Mouse (Mus musculus): ENCODE results near the gene Gm44511. TPM values are rescaled to one million over a fixed set of nuclear protein-coding genes. Genes with fewer than 3 reads are reported as not detected.
"Not testable (repeated sequence)": the region's sequence is repeated elsewhere in the genome, so short reads cannot be mapped to it uniquely, and the experiment has no call there.

Gm44511 gene
- polyA plus RNA-seq, 1 experiment from 2014 or later: not detected

GRCm38 (mm10) chr6:128762892-128763670 lies 63.0 kb downstream of the Gm44511 start:
- H3K27me3 ChIP-seq; H3K9me3 ChIP-seq; ATAC-seq (ENCODE audit: low FRiP score); H3K36me3 ChIP-seq: not testable (repeated sequence)
- WGBS: 72% methylated on average over 10 of the region's 10 CpGs
- Histone ChIP-seq H3K9ac (peak overlapping the region; percentile 70; the same call in 1 of the 2 replicates), H3K27ac (peak overlapping the region; percentile 90), H3K4me1 (replicated peaks) (peaks cover 17% of the 10 kb centered on the region), H3K4me2 (peak overlapping the region; percentile 63), H3K4me3 (peak overlapping the region; percentile 50)

DNA sequence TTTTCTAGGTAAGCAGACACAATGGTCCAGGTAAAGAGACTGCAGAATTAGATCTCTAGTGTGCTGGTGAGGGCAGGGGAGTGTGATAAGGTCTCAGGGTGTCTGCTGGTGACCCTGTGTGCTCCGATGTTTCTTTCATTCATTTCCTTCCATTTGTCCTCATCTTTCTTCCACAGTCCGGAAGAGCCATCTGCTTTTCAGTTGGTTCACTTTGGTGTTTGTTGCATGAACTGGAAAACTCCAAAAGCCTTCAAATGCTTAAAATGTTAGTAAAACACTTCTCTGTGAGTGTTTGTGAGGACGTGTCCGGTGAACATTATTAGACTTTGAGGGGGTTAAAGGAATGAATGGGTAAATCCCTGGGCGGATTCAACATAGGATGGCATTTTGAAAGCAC lies 65.0 kb downstream of the Gm44511 start:
- 44% methylated on average over 5 of the region's 5 CpGs for WGBS
- no peak for ATAC-seq (ENCODE audit: low FRiP score)
- Histone ChIP-seq H3K9ac (peak overlapping the region; percentile 60), H3K9me3 (no peaks in the 10 kb centered on the region), H3K27me3 (no peaks in the 10 kb centered on the region), H3K36me3 (no peaks in the 10 kb centered on the region), H3K27ac (peak overlapping the region; percentile 83), H3K4me3 (peak overlapping the region; percentile 58), H3K4me2 (peak overlapping the region; percentile 43), H3K4me1 (replicated peaks) (peaks cover 13% of the 10 kb centered on the region)

GRCm38 (mm10) chr6:128760416-128761143 lies 65.5 kb downstream of the Gm44511 start:
- WGBS: under 1% methylated on average over 44 of the region's 44 CpGs
- not testable (repeated sequence) for H3K36me3 ChIP-seq, H3K9me3 ChIP-seq, H3K27me3 ChIP-seq
- Histone ChIP-seq H3K4me1 (replicated peaks) (peaks cover 13% of the 10 kb centered on the region), H3K27ac (peak overlapping the region; percentile 91), H3K4me3 (peak overlapping the region; percentile 58), H3K9ac (peak overlapping the region; percentile 82), H3K4me2 (peak overlapping the region; percentile 43)
- peak; percentile 76 for ATAC-seq (ENCODE audit: low FRiP score)

DNA sequence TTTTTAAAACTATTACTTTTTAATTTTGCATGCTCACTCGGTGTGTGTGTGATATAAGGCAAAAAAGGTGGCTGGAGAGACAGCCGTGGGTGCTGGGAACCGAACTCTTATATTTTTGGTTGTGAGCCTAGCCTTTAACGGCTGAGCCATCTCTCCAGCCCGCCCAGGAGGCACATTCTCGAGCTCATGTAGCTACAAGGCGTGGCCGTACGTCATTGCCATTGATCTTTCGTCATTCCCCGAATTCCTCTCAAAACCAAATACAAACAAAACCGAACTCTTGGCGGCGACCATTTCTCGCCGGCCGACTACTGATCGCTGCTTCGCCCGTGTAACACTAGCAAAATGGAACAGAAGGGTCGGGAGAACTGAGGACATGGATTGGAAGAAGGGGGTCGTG lies 66.1 kb downstream of the Gm44511 start:
- H3K27me3 ChIP-seq, H3K9me3 ChIP-seq, H3K36me3 ChIP-seq: not testable (repeated sequence)
- Histone ChIP-seq H3K9ac (peak overlapping the region; percentile 82), H3K4me3 (peak overlapping the region; percentile 58), H3K4me2 (peak overlapping the region; percentile 37), H3K4me1 (replicated peaks) (peaks cover 13% of the 10 kb centered on the region), H3K27ac (peak overlapping the region; percentile 91)
- peak; percentile 49 for ATAC-seq (ENCODE audit: low FRiP score)
- WGBS: under 1% methylated on average over 22 of the region's 22 CpGs

GRCm38 (mm10) chr6:128759221-128759950 lies 66.7 kb downstream of the Gm44511 start:
- WGBS: 82% methylated on average over 5 of the region's 5 CpGs
- H3K36me3 ChIP-seq: no peaks in the 10 kb centered on the region
- H3K27ac ChIP-seq: peak overlapping the region; percentile 14; the same call in 1 of the 2 replicates
- no peaks in the 10 kb centered on the region for H3K9me3 ChIP-seq
- H3K4me3 ChIP-seq: peak overlapping the region; percentile 58
- ATAC-seq (ENCODE audit: low FRiP score): no peak
- no peaks in the 10 kb centered on the region for H3K27me3 ChIP-seq
- 0 out of 2 replicates have a peak overlapping the region, but pooled peaks have one; percentile 11 for H3K4me2 ChIP-seq
- H3K9ac ChIP-seq: no peak overlapping the region
- H3K4me1 ChIP-seq (replicated peaks): peaks cover 13% of the 10 kb centered on the region

- H3K9ac ChIP-seq; H3K27me3 ChIP-seq; H3K4me1 ChIP-seq (replicated peaks); H3K4me2 ChIP-seq; H3K36me3 ChIP-seq; H3K9me3 ChIP-seq; H3K4me3 ChIP-seq; ATAC-seq (ENCODE audit: low FRiP score); H3K27ac ChIP-seq: not testable (repeated sequence)
- 71% methylated on average over 4 of the region's 4 CpGs for WGBS
These were observed 70.7 kb downstream of the Gm44511 start for GRCm38 (mm10) chr6:128755402-128755763.

GRCm38 (mm10) chr6:128754748-128755401 lies 71.2 kb downstream of the Gm44511 start:
- H3K27ac ChIP-seq: peak overlapping the region; percentile 37; the same call in 1 of the 2 replicates
- H3K9ac ChIP-seq; H3K9me3 ChIP-seq; H3K4me1 ChIP-seq (replicated peaks); H3K36me3 ChIP-seq; H3K27me3 ChIP-seq; H3K4me3 ChIP-seq; H3K4me2 ChIP-seq; ATAC-seq (ENCODE audit: low FRiP score): not testable (repeated sequence)
- WGBS: 83% methylated on average over 12 of the region's 12 CpGs

DNA sequence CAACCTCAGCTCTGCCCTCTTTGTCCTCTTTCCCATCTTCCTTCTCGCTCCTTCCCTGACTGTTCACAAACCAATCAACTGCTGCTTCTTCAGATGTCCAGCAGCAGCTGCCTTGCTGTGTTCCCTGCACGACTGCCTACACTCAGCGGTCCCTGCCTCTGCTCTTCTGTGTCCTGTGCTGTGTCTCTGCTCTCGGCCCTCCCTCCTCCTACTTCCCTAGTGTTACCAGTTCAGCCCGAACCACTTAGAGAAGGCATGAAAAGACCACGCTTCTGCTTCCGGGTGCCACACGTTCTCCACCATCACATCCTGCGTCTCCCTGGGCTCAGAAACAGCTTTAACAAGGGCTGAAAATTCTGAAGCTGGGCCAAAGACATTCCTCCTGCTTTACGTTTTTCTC lies 71.8 kb downstream of the Gm44511 start:
- H3K4me1 ChIP-seq (replicated peaks); H3K4me3 ChIP-seq; H3K9ac ChIP-seq; H3K36me3 ChIP-seq; H3K9me3 ChIP-seq; H3K27me3 ChIP-seq: not testable (repeated sequence)
- ATAC-seq (ENCODE audit: low FRiP score): peak; percentile 81
- Histone ChIP-seq H3K27ac (peak overlapping the region; percentile 37), H3K4me2 (peak overlapping the region; percentile 19; the same call in 1 of the 2 replicates)
- WGBS: 42% methylated on average over 10 of the region's 10 CpGs

DNA sequence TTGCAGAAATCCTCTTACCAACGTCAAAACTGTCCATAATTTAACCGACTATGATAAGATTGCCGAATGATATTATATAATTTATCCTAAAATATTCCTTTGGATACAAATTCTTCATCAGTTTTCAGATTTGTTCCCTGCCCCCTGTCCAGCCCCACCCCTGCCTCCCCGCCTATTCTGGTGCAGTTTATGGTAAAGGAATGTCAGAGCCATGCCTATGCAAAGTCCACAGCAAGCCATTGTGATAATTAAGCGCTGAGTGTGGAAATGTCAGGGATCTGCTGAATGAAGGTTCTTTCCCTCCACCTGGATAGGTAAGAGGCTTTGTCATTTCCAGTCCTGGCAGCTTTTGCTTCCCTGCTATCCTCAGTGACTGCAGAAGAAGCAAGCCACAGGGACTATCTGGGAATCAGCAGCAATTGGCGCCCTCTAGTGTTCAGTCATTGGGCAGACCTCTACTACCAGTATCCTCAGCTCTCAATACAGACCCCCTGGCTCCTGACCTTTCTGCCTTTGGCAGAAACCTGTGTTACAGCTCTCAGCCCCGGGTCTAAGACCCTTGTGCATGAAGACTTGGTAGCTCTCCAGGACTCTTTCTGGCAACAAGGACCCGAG lies 72.4 kb downstream of the Gm44511 start:
- peak overlapping the region; percentile 37; the same call in 1 of the 2 replicates for H3K27ac ChIP-seq
- not testable (repeated sequence) for H3K9ac ChIP-seq; H3K36me3 ChIP-seq; H3K9me3 ChIP-seq; H3K27me3 ChIP-seq; H3K4me1 ChIP-seq (replicated peaks)
- H3K4me2 ChIP-seq: peak overlapping the region; percentile 32
- ATAC-seq (ENCODE audit: low FRiP score): peak; percentile 98
- H3K4me3 ChIP-seq: peak overlapping the region; percentile 11; the same call in 1 of the 2 replicates
- WGBS: 40% methylated on average over 8 of the region's 8 CpGs

DNA sequence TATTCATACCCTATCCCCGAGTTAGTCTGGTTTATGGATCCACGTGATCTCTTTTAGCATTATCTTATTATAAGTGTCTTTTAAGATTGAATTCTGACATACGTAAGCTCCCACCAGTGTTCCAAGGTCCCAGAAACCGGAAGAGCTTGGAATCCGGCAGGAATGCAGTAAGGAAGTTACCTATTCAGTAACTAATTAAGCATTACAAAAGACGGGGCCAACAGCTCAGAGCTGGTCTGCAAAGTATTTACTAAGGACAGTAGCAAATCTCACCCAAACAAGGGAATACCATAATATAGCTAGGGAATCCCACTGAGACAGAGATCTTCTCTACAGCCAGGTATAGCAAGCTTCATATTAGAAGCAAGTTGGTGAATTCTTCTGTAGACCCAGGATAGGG lies 79.1 kb downstream of the Gm44511 start:
- not testable (repeated sequence) for H3K4me2 ChIP-seq; H3K27ac ChIP-seq; H3K9me3 ChIP-seq; H3K36me3 ChIP-seq; ATAC-seq (ENCODE audit: low FRiP score); H3K27me3 ChIP-seq; H3K4me1 ChIP-seq (replicated peaks); H3K9ac ChIP-seq; H3K4me3 ChIP-seq
- WGBS: 81% methylated on average over 6 of the region's 6 CpGs

DNA sequence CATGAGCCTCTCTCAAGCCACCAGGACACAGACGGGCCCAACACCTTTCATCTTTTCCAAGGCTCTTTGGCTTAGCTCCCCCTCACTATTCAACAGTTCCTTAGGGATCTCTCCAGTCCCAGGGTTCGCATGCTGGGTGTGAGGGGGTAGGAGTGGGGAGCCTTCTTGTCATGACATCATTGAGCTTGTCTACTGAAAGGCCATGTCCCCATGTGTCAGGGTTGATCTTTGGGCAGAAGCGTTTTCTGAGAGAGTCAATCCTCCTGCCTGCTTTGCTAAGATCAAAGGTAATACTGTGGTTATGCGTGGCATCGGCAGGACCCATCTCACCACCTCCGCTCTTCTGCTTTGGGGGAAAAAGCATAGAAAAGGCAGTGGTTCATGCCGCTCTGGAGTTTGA lies 88.7 kb downstream of the Gm44511 start:
- H3K9me3 ChIP-seq: no peaks in the 10 kb centered on the region
- H3K36me3 ChIP-seq: no peaks in the 10 kb centered on the region
- WGBS: 91% methylated on average over 7 of the region's 7 CpGs
- H3K4me2 ChIP-seq: no peak overlapping the region
- H3K9ac ChIP-seq: no peak overlapping the region
- no peak overlapping the region for H3K27ac ChIP-seq
- H3K4me3 ChIP-seq: no peak overlapping the region
- H3K4me1 ChIP-seq (replicated peaks): no peaks in the 10 kb centered on the region
- H3K27me3 ChIP-seq: no peaks in the 10 kb centered on the region
- ATAC-seq (ENCODE audit: low FRiP score): no peak

Data from hindbrain, embryonic 13.5 days (tissue).